Mouse (Mus musculus): ENCODE results near the gene Tmem63b.

Tmem63b gene

DNA sequence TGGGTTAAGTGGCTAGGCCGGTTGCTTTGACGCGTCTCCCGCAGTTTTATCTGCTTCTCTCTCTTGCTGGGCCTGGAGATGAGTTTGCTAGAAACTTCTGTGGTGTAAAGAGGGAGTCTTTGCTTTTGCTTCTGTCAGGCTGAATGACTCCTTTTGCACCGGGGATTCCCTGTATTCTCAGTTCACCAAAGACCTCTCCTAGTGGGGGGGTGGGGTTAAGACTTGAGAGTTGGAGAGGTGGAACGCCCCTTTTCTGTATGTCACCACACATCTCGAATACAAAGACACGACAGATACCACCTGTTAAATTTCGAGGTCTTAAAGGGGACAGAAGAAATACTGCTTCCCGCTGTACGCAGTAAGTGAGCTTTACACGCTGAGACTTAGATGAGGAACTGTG, at the start of gene Tmem63b:
Gene Tmem63b, minus strand, starts transcription at position 190 of the 400 bp plus-strand sequence.
- no peak for DNase-seq (ENCODE audit: low read depth, low spot score)

- DNase-seq (ENCODE audit: low read depth, low spot score) = peak; percentile 84
Measured at GRCm38 (mm10) chr17:45735382-45736310, 48.9 kb upstream of the Tmem63b start.

GRCm38 (mm10) chr17:45734881-45735280, 48.2 kb upstream of the Tmem63b start:
- peak; percentile 77 for DNase-seq (ENCODE audit: low read depth, low spot score)

DNA sequence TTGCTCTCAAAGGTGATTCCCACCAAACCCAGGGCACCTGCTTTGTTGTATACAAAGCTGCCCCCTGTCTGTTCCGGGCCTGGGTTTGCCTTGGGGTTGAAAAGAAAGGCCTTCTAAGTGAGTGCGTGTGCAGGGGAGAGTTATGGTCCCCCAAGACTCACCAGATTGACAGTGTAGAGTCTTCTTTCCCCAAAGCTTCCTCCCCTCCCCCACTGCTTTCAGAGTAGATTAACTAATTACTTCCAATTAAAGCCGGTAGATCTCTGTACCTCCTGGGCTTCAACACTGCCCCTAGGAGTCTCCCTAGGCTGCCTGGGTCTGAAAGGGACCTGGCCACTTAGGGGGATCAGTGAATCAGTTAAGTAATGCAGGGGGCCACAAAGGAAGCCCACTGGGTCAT, 47.6 kb upstream of the Tmem63b start:
- no peak for DNase-seq (ENCODE audit: low read depth, low spot score)

DNA sequence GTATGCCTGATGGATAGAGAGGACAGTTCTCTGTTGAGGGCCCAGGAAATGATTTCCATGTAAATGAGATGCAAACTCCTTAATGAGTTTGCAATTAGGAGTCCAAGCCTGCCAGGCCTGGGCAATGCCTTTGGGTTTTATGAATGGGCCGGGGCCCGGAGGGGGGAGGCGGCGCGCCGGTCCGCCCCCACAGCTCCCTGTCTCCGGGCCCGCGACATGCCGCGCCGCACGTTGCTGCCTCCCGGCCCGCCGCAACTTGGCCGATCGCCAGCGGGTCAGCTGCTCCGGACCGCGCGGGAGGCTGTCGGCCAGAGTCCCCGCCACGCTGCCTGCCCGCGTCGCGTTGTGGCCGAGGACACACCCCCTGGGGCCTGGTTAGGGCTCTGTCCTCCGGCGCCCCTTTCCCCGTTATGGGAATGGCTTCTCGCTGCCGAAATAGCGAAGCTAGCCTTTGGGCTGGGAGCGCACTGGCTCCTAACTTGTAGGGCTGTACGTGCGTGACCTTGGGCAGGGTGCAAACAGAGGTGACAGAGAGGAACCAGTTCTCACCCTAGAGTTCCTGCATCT, 47.1 kb upstream of the Tmem63b start, which contains the start of gene 1600014C23Rik:
Gene 1600014C23Rik, minus strand, starts transcription at position 110 of the 567 bp plus-strand sequence.
- no peak for DNase-seq (ENCODE audit: low read depth, low spot score)

DNA sequence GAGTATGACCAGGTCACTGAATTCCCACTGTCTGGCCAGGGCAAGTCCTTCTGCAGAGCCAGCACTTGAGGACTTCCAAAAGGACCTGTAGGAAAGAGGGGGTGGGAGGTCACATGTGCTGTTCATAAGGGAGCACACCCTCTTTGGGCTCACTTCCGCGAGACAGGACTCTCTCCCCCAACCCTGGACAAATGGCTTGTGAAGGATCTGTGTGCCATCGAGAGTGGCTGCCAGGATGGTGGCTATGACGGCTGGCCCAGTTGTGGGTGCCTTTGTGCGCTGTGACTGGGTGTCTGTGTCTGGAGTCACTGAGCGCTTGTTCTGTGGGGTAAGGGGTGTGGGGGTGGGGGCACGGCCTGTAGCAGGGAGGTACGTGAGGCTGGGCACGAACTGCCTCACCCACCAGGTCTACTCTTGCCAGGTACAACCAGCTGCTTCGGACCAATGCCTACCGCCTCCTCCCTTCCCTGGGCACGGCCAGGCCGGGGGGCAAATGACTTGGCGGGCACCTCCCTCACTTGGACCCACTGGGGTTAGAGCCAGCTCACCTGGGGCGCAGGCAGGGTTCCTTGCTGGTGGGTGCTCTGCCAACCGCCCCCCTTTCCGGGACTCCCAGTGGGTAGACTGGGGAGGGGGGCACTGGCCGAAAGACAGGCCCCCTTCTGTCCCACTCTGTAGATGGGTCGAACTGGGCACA, 46.5 kb upstream of the Tmem63b start:
- no peak for DNase-seq (ENCODE audit: low read depth, low spot score)

- peak; percentile 89 for DNase-seq (ENCODE audit: low read depth, low spot score)
Measured at GRCm38 (mm10) chr17:45731172-45731864, 44.6 kb upstream of the Tmem63b start.

GRCm38 (mm10) chr17:45730696-45731095, 44.0 kb upstream of the Tmem63b start:
- DNase-seq (ENCODE audit: low read depth, low spot score) = no peak

DNA sequence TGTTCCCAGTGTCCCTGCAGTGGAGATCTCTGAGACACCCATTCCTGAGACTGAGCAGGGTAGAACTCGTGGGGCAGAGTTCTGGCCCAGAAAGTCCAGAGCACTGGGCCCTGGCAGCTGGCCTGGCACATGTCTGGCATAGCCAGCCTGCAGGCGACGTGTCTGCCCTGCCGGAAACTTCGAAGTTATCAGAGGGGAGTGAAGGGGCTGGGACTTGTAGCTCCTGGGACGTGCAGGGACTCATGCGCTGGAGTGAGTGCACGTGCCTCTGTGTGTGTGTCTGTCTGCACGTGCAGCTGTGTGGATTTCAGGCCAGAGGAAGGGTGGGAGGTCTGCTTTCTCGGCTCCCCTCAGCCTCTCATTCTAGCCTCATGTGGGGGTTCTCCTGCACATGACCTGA, 42.7 kb upstream of the Tmem63b start:
- no peak for DNase-seq (ENCODE audit: low read depth, low spot score)

DNA sequence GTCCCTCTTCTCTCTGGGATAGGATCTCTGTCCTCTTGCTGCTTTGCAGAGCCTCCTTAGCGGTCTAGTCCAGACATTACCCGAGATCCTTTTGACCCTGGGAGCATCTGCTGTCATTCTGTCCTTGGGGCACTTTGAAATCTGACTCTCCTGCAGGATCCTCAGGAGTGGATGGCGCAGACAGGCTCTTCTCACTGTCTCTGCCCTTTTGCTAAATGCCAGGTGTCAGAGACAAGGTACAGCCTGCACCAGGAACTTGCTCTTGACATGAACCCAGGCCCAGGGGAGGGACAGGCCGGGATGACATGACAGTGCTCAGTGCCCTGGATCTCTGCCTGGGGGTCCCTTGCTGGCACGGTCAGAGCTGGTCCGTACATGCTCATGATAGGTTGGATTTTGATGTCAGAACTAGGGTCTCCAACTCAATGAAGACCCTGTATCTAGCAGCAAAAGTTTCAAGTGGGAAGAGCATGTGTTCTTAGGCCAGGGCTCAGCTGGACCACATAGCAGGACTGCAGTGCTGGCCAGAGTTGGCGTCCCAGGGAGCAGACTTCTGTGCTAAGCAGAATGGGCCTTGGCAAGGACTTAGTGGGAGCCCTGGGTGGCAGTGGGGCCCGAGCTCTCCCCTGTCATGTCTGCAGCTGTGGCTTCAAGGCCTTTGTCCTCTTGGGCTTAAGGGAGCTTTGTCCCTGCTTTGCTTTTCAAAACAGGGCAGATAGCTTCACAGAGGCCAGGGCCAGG, 41.4 kb upstream of the Tmem63b start:
- peak; percentile 90 for DNase-seq (ENCODE audit: low read depth, low spot score)

- no peak for DNase-seq (ENCODE audit: low read depth, low spot score)
Measured at GRCm38 (mm10) chr17:45727481-45727880, 40.8 kb upstream of the Tmem63b start.

DNA sequence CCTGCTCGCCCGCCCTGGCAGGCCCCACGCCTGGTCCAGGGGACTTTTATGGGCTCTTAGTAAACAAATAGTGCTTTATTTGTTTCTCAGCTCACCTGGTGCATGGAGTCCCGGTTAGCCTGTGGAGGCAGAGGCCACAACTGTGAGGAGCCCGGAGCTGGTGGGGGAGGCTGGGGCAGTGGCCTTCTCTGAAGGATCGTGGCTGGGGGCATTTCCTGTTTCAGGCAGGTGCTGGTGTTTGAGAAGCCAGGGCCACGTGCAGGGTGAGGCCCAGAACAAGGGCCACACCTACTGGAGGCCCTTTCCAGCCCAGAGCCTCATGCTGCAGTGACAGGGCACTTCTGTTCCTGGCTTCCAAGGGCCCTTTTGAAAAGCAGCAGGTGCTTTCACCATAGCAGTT, 39.5 kb upstream of the Tmem63b start:
- DNase-seq (ENCODE audit: low read depth, low spot score) = no peak

DNA sequence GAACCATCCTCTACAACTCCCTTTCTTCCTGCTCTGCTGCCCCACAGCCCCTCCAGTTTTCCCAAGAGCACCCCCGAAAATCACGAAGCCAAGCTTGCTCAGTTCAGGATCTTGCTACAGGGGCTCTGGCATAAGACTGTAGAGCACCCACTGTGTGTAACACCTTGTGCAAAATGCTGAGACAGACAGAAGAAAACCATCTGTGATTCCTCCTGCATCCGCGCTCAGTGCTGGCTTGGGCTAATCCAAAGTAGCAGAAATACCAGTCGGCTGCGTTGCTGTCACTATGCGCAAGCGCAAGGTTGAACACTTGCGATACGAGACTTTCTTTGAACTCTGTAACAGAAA, 37.8 kb upstream of the Tmem63b start:
- no peak for DNase-seq (ENCODE audit: low read depth, low spot score)

- peak; percentile 76 for DNase-seq (ENCODE audit: low read depth, low spot score)
Measured at GRCm38 (mm10) chr17:45723732-45724573, 37.2 kb upstream of the Tmem63b start.

GRCm38 (mm10) chr17:45718323-45718722, 31.6 kb upstream of the Tmem63b start:
- no peak for DNase-seq (ENCODE audit: low read depth, low spot score)

- no peak for DNase-seq (ENCODE audit: low read depth, low spot score)
Measured at GRCm38 (mm10) chr17:45711525-45711924, 24.8 kb upstream of the Tmem63b start.

- no peak for DNase-seq (ENCODE audit: low read depth, low spot score)
Measured at GRCm38 (mm10) chr17:45710407-45710806, 23.7 kb upstream of the Tmem63b start.

DNA sequence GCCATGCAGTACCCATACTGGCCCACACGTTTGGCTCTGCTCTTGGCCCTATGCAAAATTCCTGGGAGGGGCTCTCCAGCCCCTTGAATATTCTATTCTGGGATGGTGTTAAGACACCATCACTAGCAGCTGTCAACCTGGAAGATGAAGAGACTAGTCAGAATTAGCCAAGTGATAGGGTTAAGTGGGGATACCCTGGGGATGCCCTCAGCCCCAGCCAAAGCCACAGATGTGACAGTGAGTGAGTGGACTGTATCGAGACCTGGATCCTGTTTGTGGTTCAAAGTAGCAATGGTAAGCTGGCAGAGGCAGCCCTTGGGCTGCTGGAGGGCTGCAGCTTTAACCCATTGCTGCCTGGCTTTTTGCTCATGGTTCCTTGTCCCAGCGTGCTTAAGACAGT, 23.1 kb upstream of the Tmem63b start:
- DNase-seq (ENCODE audit: low read depth, low spot score) = no peak

GRCm38 (mm10) chr17:45708179-45708578, 21.5 kb upstream of the Tmem63b start:
- DNase-seq (ENCODE audit: low read depth, low spot score) = peak; percentile 80

GRCm38 (mm10) chr17:45707376-45707775, 20.7 kb upstream of the Tmem63b start:
- no peak for DNase-seq (ENCODE audit: low read depth, low spot score)
